Mouse (Mus musculus) lung, adult 18-20 months (tissue): ENCODE measurements around the gene Kcnt1.
"Not testable (repeated sequence)": the region's sequence is repeated elsewhere in the genome, so short reads cannot be mapped to it uniquely, and the experiment has no call there.

Source experiments
- DNase-seq, 2 experiments: peaks; one replicate each; pipeline ENCODE4 v3.0.0; 2022; ENCODE audit warnings: mixed read lengths in 2 of 2

The Kcnt1 gene

GRCm38 (mm10) chr2:25863337-25864131 lies at the start of gene Kcnt1:
TSS of gene Kcnt1 (plus strand) at chr2:25863734.
- DNase-seq: peak; percentile 14 to 17

GRCm38 (mm10) chr2:25815748-25816147 lies 47.8 kb upstream of the Kcnt1 start, which contains the start of gene Glt6d1:
TSS of gene Glt6d1 (minus strand) at chr2:25815848.
- not testable (repeated sequence) for DNase-seq

GRCm38 (mm10) chr2:25822806-25823205 lies 40.7 kb upstream of the Kcnt1 start, which contains the start of gene Lcn9:
TSS of gene Lcn9 (plus strand) at chr2:25823153.
- no peak for DNase-seq

- DNase-seq: no peak
Measured at GRCm38 (mm10) chr2:25824751-25825150, 38.8 kb upstream of the Kcnt1 start.

- no peak for DNase-seq
Measured at GRCm38 (mm10) chr2:25828344-25828947, 35.1 kb upstream of the Kcnt1 start.

- no peak for DNase-seq
Measured at GRCm38 (mm10) chr2:25830786-25831185, 32.7 kb upstream of the Kcnt1 start.

GRCm38 (mm10) chr2:25836291-25836690 lies 27.2 kb upstream of the Kcnt1 start:
- peak; percentile 56 to 66 for DNase-seq

GRCm38 (mm10) chr2:25842161-25842560 lies 21.4 kb upstream of the Kcnt1 start:
- DNase-seq: no peak

- DNase-seq: no peak
Measured at GRCm38 (mm10) chr2:25842758-25843157, 20.8 kb upstream of the Kcnt1 start.

- DNase-seq: no peak
Measured at GRCm38 (mm10) chr2:25844097-25844496, 19.4 kb upstream of the Kcnt1 start.

- no peak for DNase-seq
Measured at GRCm38 (mm10) chr2:25846516-25846915, 17.0 kb upstream of the Kcnt1 start.

- no peak for DNase-seq
Measured at GRCm38 (mm10) chr2:25847226-25847625, 16.3 kb upstream of the Kcnt1 start, which contains the start of gene Sohlh1. TSS of gene Sohlh1 (minus strand) at chr2:25847248.

GRCm38 (mm10) chr2:25850330-25850729 lies 13.2 kb upstream of the Kcnt1 start:
- peak; percentile 25 to 32 for DNase-seq

GRCm38 (mm10) chr2:25852626-25853025 lies 10.9 kb upstream of the Kcnt1 start:
- peak; percentile 60 to 70 for DNase-seq

GRCm38 (mm10) chr2:25853998-25854397 lies 9.5 kb upstream of the Kcnt1 start:
- DNase-seq: no peak

GRCm38 (mm10) chr2:25859891-25860290 lies 3.6 kb upstream of the Kcnt1 start:
- DNase-seq: no peak

- DNase-seq: no peak
Measured at GRCm38 (mm10) chr2:25862038-25862437, 1.5 kb upstream of the Kcnt1 start.

- DNase-seq: no peak
Measured at GRCm38 (mm10) chr2:25862696-25863270, 751 bp upstream of the Kcnt1 start.

- DNase-seq: no peak
Measured at GRCm38 (mm10) chr2:25864230-25864629, 696 bp downstream of the Kcnt1 start.

GRCm38 (mm10) chr2:25865412-25865811 lies 1.9 kb downstream of the Kcnt1 start:
- DNase-seq: no peak

GRCm38 (mm10) chr2:25866656-25867055 lies 3.1 kb downstream of the Kcnt1 start:
- DNase-seq: no peak

GRCm38 (mm10) chr2:25877250-25877735 lies 13.8 kb downstream of the Kcnt1 start:
- DNase-seq: no peak

GRCm38 (mm10) chr2:25877736-25878268 lies 14.3 kb downstream of the Kcnt1 start:
- no peak for DNase-seq
